Mouse (Mus musculus) midbrain, embryonic 15.5 days (tissue): Measurements from ENCODE around the gene Nwd1. TPM values are rescaled to one million over a fixed set of nuclear protein-coding genes. Genes with fewer than 3 reads are reported as not detected.
"Not testable (repeated sequence)": the region's sequence is repeated elsewhere in the genome, so short reads cannot be mapped to it uniquely, and the experiment has no call there.

Experiments used
- ATAC-seq: fragments of 200-750 bp; cut with Nextera tagmentation; replicated peaks from 2 replicates; pipeline ENCODE4 v1.8.0; 2017; ENCODE audit warnings: moderate TSS enrichment
- H3K27ac ChIP-seq: fragments of 300-500 bp; sonication (generic); 2 replicates; pipeline ENCODE4 v1.5.1; 2015; ENCODE audit warnings: mild to moderate bottlenecking, inconsistent platforms
- H3K27me3 ChIP-seq: fragments of 300-500 bp; sonication (generic); replicated peaks from 2 replicates; pipeline ENCODE4 v1.6.1; 2015; ENCODE audit warnings: inconsistent platforms
- H3K36me3 ChIP-seq: fragments of 300-500 bp; sonication (generic); replicated peaks from 2 replicates; pipeline ENCODE4 v1.6.1; 2015; ENCODE audit warnings: inconsistent platforms
- H3K4me1 ChIP-seq: fragments of 300-500 bp; sonication (generic); 2 replicates; pipeline ENCODE4 v1.6.1; 2015; ENCODE audit warnings: inconsistent platforms
- H3K4me2 ChIP-seq: fragments of 300-500 bp; sonication (generic); 2 replicates; pipeline ENCODE4 v1.6.1; 2015; ENCODE audit warnings: inconsistent platforms, mild to moderate bottlenecking, moderate library complexity
- H3K4me3 ChIP-seq: fragments of 300-500 bp; sonication (generic); 2 replicates; pipeline ENCODE4 v1.5.1; 2015; ENCODE audit warnings: mild to moderate bottlenecking, inconsistent platforms
- H3K9ac ChIP-seq: fragments of 300-500 bp; sonication (generic); 2 replicates; pipeline ENCODE4 v1.6.1; 2015; ENCODE audit warnings: mild to moderate bottlenecking, inconsistent platforms
- H3K9me3 ChIP-seq: fragments of 300-500 bp; sonication (generic); 2 replicates; pipeline ENCODE4 v1.6.1; 2016; ENCODE audit warnings: inconsistent platforms
- WGBS: fragments of 180-500 bp; shearing (Covaris S2); methylation state at CpG from one replicate; pipeline ENCODE4 v1.1.7; 2015; ENCODE audit warnings: mixed read lengths; 5-methylcytosine and 5-hydroxymethylcytosine counted together
- polyA plus RNA-seq: library from polyadenylated mRNA; unstranded; fragments of >200 nt; fragmentation: Nextera tagmentation; extraction: Ambion mirVana; gene quantifications from 2 replicates; pipeline ENCODE4 v1.2.1, GENCODE M21; 2015

Nwd1 gene
- polyA plus RNA-seq, 1 experiment from 2014 or later = 1.7 TPM

DNA sequence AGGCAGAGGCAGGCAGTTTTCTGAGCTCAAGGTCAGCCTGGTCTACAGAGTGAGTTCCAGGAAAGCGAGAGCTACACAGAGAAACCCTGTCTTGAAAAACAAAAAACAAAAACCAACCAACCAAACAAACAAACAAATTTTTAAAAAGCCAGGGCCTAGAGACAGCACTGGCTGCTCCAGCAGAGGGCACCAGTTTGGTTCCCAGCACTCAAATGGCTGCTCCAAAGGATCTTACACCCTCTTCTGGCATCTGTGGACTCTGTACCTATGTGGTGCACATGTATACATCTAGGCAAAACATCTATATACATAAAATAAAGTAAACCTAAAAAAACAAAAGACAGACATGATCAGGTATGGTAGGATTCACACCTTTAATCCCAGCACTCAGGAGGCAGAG, 26.3 kb downstream of the Nwd1 start:
- Histone ChIP-seq H3K4me2 (no peak overlapping the region), H3K4me3 (no peak overlapping the region), H3K27me3 (no peaks in the 10 kb centered on the region), H3K9me3 (no peaks in the 10 kb centered on the region), H3K36me3 (no peaks in the 10 kb centered on the region), H3K4me1 (no peaks in the 10 kb centered on the region), H3K9ac (no peak overlapping the region), H3K27ac (no peak overlapping the region)
- WGBS = 89% methylated on average over 1 of the region's 1 CpGs
- ATAC-seq = no peak

DNA sequence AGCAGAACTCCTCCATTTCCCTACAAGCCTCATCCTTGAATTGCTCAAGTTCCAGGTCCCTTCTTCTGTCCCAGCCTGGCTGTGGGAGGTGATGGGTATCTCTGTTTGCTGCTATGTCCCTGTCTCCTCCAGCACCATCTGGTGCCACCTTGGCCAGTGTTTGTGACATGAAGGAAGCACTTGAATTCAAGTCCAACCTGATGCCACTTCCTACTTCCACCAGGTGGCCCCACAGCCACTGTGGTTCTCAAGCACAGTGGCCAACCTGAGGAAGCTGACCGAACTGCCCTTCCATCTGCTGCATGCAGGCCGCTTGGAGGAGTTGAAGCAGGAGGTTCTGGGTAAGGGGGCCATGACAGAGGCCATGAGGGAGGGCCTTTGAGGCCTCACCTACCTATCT, 27.7 kb downstream of the Nwd1 start:
- 75% methylated on average over 2 of the region's 2 CpGs for WGBS
- no peaks in the 10 kb centered on the region for H3K36me3 ChIP-seq

DNA sequence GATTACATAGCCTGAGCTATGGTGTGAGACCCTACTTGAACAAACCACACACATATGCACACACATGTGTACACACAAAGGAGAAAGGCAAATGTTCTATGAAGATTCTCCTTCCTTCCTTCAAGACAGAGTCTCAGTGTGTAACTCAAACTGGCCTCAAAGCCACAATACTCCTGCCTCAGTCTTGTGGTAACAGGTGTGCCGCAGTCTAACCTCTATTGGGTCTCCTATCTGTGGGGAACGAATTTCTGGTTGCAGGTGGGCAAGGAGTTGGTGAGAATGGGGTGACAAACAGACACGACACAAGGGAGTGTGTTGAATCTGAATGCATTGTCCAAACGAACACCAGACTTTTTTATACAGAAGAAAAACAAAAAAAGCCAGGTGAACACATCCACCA, 29.9 kb downstream of the Nwd1 start:
- H3K27ac ChIP-seq = no peak overlapping the region
- WGBS = 61% methylated on average over 4 of the region's 4 CpGs
- H3K36me3 ChIP-seq = no peaks in the 10 kb centered on the region
- no peaks in the 10 kb centered on the region for H3K27me3 ChIP-seq
- no peak overlapping the region for H3K4me2 ChIP-seq
- no peak overlapping the region for H3K9ac ChIP-seq
- H3K9me3 ChIP-seq = no peaks in the 10 kb centered on the region
- no peaks in the 10 kb centered on the region for H3K4me1 ChIP-seq
- no peak for ATAC-seq
- no peak overlapping the region for H3K4me3 ChIP-seq

More for the DNA sequence above, 27.7 kb downstream of the Nwd1 start:
- Histone ChIP-seq H3K4me2 (no peak overlapping the region), H3K4me1 (no peaks in the 10 kb centered on the region), H3K27me3 (no peaks in the 10 kb centered on the region), H3K27ac (no peak overlapping the region), H3K9ac (no peak overlapping the region), H3K9me3 (no peaks in the 10 kb centered on the region), H3K4me3 (no peak overlapping the region)
- ATAC-seq = no peak

DNA sequence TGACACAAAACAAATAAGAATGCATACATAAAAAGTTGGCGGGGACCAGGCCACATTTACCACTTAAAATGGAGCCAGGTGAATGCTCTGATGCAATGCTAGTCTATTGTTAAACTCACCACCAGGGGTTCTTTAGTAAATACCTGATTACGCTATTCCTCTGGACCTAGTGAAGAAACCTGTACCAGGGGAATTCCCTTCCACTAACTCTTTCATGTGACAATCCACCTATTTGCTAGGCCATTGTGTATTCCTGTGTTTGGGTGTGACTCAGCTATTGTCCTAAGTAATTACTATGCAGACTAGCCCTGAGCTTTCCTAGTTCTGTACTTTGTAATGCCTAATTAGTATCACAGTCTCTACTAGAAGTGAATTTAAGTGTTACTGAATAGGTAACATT, 30.3 kb downstream of the Nwd1 start:
- ATAC-seq, H3K9ac ChIP-seq, H3K27me3 ChIP-seq, H3K4me2 ChIP-seq, H3K4me1 ChIP-seq, H3K27ac ChIP-seq, H3K4me3 ChIP-seq, H3K36me3 ChIP-seq, H3K9me3 ChIP-seq: not testable (repeated sequence)
- WGBS = 55% methylated on average over 2 of the region's 2 CpGs

DNA sequence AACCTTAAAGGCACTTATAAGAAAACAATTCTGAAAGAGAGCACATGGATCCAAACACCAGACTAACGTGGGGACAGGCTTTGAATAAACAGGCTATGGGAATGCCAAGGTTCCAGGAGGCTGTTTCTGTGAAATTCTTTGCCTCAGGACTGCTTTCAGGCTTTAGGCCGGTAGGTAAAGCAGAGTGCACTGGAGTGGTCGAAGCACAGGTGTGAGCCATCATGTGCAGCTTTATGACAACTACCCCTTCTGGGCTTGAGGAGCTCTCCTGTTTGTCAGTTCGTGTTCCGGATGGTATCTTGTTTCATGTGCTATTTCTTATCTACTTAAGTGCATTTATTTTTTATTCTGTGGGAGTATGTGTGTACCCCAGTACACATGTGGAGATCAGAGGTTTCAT, 30.8 kb downstream of the Nwd1 start:
- Histone ChIP-seq H3K4me2 (no peak overlapping the region), H3K9me3 (no peaks in the 10 kb centered on the region), H3K4me1 (no peaks in the 10 kb centered on the region), H3K27me3 (no peaks in the 10 kb centered on the region), H3K9ac (no peak overlapping the region), H3K4me3 (no peak overlapping the region), H3K36me3 (no peaks in the 10 kb centered on the region), H3K27ac (no peak overlapping the region)
- no peak for ATAC-seq
- 70% methylated on average over 5 of the region's 5 CpGs for WGBS

DNA sequence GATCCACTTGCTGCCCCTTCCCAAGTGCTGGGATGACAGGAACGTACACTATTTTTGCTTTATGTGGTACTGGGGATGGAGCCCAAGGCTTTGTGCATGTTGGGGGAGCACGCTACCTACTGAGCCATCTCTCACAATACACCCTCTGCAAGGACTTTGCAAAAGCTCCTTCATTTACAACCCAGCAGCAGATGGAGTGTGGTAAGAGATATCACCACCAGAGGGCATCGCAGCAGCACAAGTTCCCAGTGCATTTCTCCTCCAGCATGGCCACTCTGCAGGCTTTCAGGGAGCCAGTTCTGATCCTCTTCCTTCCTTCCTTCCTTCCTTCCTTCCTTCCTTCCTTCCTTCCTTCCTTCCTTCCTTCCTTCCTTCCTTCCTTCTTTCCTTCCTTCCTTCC, 33.6 kb downstream of the Nwd1 start:
- Histone ChIP-seq H3K4me1 (no peaks in the 10 kb centered on the region), H3K9me3 (no peaks in the 10 kb centered on the region), H3K4me2 (no peak overlapping the region), H3K27me3 (no peaks in the 10 kb centered on the region), H3K36me3 (no peaks in the 10 kb centered on the region), H3K4me3 (no peak overlapping the region), H3K9ac (no peak overlapping the region), H3K27ac (no peak overlapping the region)
- no peak for ATAC-seq
- 15% methylated on average over 3 of the region's 3 CpGs for WGBS

DNA sequence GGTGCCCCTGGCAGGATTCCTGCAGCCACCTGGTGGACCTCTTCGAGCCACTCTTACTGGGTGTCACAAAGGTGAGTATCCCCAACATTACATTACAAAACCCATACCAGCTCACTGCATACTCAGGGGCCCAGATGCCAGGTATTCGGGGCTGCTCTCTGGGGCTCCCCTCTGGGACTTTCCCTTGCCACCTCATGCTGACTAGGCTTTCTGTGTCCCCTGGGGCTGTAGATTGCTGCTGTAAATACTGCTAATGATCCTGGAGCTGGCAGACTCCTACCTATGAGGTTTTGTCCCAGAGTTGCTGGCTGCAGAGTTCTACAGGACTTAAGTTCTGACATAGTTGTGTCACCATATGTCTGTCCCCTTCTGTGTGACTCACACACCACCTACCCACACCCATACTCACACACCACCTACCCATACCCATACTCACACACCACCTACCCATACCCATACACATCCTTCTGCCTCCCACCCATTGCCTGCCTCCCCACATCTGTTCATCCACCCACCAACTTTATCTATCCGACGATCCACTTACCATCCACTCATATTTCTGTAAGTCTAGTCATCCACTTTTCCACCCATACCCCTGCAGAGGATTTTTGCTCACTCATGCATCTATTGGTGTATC, 35.7 kb downstream of the Nwd1 start:
- H3K9ac ChIP-seq = no peak overlapping the region
- no peak overlapping the region for H3K4me2 ChIP-seq
- no peaks in the 10 kb centered on the region for H3K36me3 ChIP-seq
- H3K27ac ChIP-seq = no peak overlapping the region
- no peaks in the 10 kb centered on the region for H3K27me3 ChIP-seq
- 87% methylated on average over 4 of the region's 4 CpGs for WGBS
- no peak overlapping the region for H3K4me3 ChIP-seq
- H3K4me1 ChIP-seq = no peaks in the 10 kb centered on the region
- no peak for ATAC-seq
- H3K9me3 ChIP-seq = no peaks in the 10 kb centered on the region

DNA sequence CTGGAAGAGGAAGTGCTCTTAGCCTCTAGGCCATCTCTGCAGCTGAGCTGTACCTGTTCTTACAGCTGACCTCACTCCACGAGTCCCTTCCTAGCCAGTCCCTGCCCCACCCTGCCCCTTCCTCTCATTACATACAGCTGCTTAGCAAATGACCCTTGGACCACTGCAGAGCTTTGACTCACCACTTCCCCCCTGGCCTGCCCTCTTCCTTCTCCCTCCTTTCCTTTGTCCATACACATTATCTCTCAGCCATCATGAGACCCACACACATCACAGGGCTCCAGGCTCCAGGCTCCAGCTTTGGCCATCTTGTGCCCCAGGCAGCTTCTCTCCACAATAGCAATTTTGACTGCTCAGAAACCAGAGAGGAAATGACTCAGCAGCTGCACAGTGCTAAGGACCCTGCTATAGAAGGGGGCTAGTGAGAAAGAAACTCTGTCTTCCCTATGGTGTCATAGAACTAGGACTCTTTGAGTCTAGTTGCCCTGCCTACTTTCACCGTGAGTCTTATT, 36.6 kb downstream of the Nwd1 start:
- ATAC-seq = no peak
- no peak overlapping the region for H3K27ac ChIP-seq
- no peak overlapping the region for H3K9ac ChIP-seq
- no peaks in the 10 kb centered on the region for H3K9me3 ChIP-seq
- no peaks in the 10 kb centered on the region for H3K4me1 ChIP-seq
- H3K4me2 ChIP-seq = no peak overlapping the region
- H3K27me3 ChIP-seq = no peaks in the 10 kb centered on the region
- WGBS = 59% methylated on average over 2 of the region's 2 CpGs
- no peak overlapping the region for H3K4me3 ChIP-seq
- no peaks in the 10 kb centered on the region for H3K36me3 ChIP-seq

DNA sequence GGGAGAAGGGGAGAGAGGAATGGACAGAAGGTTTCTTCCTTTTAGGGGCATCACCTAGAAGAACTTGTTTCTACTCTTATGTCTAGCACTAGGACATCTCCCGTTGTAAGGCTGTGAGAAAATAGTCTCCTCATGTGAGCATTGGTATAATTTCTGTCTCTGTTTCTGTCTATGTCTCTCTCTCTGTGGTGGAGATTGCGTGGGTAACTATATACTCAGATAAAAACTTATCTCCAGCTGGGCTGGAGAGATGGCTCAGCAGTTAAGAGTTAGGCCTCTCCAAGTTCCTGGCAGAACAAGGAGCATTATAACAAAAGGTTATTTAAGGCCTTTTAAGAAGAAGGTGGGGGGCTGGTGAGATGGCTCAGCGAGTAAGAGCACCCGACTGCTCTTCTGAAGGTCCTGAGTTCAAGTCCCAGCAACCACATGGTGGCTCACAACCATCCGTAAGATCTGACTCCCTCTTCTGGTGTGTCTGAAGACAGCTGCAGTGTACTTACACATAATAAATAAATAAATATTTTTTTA, 37.1 kb downstream of the Nwd1 start:
- H3K4me2 ChIP-seq, H3K27me3 ChIP-seq, H3K4me3 ChIP-seq, H3K36me3 ChIP-seq, H3K9me3 ChIP-seq, H3K27ac ChIP-seq, H3K4me1 ChIP-seq, ATAC-seq, H3K9ac ChIP-seq: not testable (repeated sequence)
- 90% methylated on average over 5 of the region's 5 CpGs for WGBS

DNA sequence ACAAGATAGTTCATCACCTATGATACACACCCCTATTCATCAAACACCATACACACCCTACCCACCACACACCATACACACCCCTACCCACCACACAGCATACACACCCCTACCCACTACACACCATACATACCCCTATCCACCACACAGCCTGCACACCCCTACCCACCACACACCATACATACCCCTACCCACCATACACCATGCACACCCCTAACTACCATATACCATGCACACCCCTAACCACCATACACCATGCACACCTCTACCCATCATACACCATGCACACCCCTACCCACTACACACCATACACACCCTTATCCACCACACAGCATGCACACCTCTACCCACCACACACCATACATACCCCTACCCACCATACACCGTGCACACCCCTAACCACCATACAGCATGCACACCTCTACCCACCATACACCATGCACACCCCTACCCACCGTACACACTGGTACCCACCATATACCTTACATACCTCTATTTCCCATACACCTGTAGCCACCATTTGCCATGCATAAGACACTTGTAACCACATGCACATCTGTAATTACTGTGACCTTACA, 51.9 kb downstream of the Nwd1 start:
- Histone ChIP-seq H3K4me1 (no peaks in the 10 kb centered on the region), H3K9ac (no peak overlapping the region), H3K4me3 (no peak overlapping the region), H3K27ac (no peak overlapping the region), H3K36me3 (no peaks in the 10 kb centered on the region), H3K27me3 (no peaks in the 10 kb centered on the region), H3K4me2 (no peak overlapping the region), H3K9me3 (no peaks in the 10 kb centered on the region)
- 97% methylated on average over 2 of the region's 2 CpGs for WGBS
- peak; percentile 63; the same call in 1 of the 2 replicates for ATAC-seq

DNA sequence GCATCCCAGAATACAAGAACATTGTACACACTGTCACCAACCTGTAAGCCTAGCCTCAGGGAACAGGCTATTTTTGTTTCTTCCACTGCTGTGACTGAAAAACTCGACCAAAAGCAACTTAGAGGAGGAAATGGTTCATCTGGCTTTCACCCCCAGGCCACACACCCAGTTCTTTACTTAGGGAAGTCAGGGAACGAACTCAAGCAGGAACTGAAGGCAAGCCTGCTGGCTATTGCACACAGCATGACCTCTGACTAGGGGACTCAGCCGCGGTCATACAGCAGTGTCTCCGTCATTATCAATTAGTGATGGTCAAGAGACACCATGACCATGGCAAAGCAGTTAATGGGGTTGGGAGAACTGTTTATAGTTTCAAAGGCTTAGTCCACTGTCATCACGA, 66.1 kb downstream of the Nwd1 start:
- Histone ChIP-seq H3K4me3 (no peak overlapping the region), H3K36me3 (no peaks in the 10 kb centered on the region), H3K9me3 (no peaks in the 10 kb centered on the region), H3K4me2 (no peak overlapping the region), H3K4me1 (no peaks in the 10 kb centered on the region), H3K27me3 (no peaks in the 10 kb centered on the region), H3K9ac (no peak overlapping the region), H3K27ac (no peak overlapping the region)
- 33% methylated on average over 6 of the region's 6 CpGs for WGBS
- ATAC-seq = no peak

DNA sequence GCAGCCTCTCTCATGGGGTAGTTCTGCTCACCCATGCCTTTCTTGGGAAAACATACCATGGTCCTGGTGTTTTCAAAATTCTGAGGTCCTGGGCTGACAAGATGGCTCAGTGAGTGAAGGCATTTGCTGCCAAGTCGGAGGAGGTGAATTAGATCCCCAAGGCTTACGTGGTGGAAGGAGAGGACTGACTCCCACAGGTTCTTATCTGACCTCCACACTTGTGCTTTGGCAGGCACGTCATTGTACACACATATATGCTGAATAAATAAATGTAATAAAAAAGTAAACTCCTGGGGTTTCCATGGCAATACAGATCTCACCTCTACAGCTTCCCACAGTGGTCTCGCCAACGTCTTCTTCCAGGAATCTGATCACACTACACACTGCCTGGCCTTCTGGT, 70.1 kb downstream of the Nwd1 start:
- no peak overlapping the region for H3K9ac ChIP-seq
- no peaks in the 10 kb centered on the region for H3K4me1 ChIP-seq
- H3K27me3 ChIP-seq = no peaks in the 10 kb centered on the region
- no peak overlapping the region for H3K4me3 ChIP-seq
- ATAC-seq = no peak
- no peak overlapping the region for H3K27ac ChIP-seq
- no peaks in the 10 kb centered on the region for H3K9me3 ChIP-seq
- WGBS = 87% methylated on average over 5 of the region's 5 CpGs
- no peak overlapping the region for H3K4me2 ChIP-seq
- H3K36me3 ChIP-seq = no peaks in the 10 kb centered on the region

DNA sequence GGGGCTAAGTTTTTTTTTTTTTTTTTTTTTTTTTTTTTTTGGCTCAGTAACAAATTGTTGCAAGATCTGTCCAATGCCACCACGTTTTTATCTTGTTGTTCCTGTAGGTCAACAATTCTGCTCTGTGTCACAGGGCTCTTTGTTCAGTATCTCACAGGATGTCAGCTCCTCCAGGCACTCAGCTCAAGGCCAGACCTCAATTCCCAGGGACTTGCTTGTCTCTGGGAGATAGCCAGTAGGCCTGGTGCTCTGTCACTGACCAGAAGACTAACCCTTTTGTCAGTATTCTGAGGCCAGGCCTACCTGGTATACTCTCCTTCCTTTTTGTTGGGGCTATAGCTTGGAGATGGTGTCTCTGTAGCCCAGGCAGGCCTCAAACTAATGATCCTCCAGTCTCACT, 74.0 kb downstream of the Nwd1 start:
- no peak overlapping the region for H3K4me3 ChIP-seq
- peaks cover 6% of the 10 kb centered on the region for H3K36me3 ChIP-seq
- H3K9me3 ChIP-seq = no peaks in the 10 kb centered on the region
- ATAC-seq = no peak
- peaks cover 11% of the 10 kb centered on the region for H3K4me1 ChIP-seq
- WGBS = 19% methylated on average over 1 of the region's 1 CpGs
- no peak overlapping the region for H3K4me2 ChIP-seq
- H3K9ac ChIP-seq = no peak overlapping the region
- no peak overlapping the region for H3K27ac ChIP-seq
- no peaks in the 10 kb centered on the region for H3K27me3 ChIP-seq
